Mouse (Mus musculus): Measurements from ENCODE around the gene Olfr603. TPM values are rescaled to one million over a fixed set of nuclear protein-coding genes. Genes with fewer than 3 reads are reported as not detected.
"Not testable (repeated sequence)": the region's sequence is repeated elsewhere in the genome, so short reads cannot be mapped to it uniquely, and the experiment has no call there.

The Olfr603 gene
- not detected in 2 replicates for polyA plus RNA-seq (2016; fragmentation: Nextera tagmentation; extraction: Ambion mirVana)

GRCm38 (mm10) chr7:103386077-103386476 is at the start of gene Olfr603:
Olfr603 (minus strand) TSS chr7:103386177.
- H3K27me3 ChIP-seq (ENCODE audit: insufficient read depth, poor library complexity, severe bottlenecking): no peaks in the 10 kb centered on the region
- no peaks in the 10 kb centered on the region for H3K36me3 ChIP-seq
- H3K9me3 ChIP-seq: no peaks in the 10 kb centered on the region
- H3K27ac ChIP-seq: no peak within 1 kb of the TSS
- DNase-seq (ENCODE audit: low spot score): no peak
- no peak within 1 kb of the TSS for H3K4me3 ChIP-seq
- no peaks in the 10 kb centered on the region for H3K4me1 ChIP-seq (replicated peaks)

GRCm38 (mm10) chr7:103414772-103415171 is 28.8 kb upstream of the Olfr603 start, which contains the start of gene Usp17lc:
Usp17lc (plus strand) TSS chr7:103415072.
- not testable (repeated sequence) for DNase-seq (ENCODE audit: low spot score); H3K27ac ChIP-seq; H3K27me3 ChIP-seq (ENCODE audit: insufficient read depth, poor library complexity, severe bottlenecking); H3K4me1 ChIP-seq (replicated peaks); H3K36me3 ChIP-seq; H3K9me3 ChIP-seq; H3K4me3 ChIP-seq
- 78% methylated on average over 1 of the region's 1 CpGs for WGBS

DNA sequence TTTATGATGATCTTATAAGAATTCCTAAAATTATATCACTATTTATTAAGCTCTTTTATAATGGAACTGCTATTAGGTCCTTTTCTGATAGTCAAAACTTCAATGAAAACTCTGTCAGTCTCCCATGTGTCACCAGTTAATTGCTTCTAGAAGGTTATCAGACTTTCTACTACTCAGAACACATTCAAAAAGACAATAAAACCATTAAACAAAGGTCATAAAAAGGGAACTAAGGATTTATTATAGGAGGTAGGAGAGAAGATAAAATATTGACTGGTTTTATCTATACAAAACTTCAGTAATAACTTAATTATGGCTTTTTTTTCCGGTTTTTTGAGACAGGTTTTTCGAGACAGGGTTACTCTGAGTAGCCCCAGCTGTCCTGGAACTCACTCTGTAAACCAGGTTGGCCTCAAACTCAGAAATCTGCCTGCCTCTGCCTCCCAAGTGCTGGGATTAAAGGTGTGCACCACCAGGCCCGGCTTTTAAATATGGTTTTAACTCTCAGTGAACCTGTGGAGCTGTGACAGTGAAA is 20.6 kb upstream of the Olfr603 start:
- H3K36me3 ChIP-seq; H3K9me3 ChIP-seq; H3K4me1 ChIP-seq (replicated peaks); H3K27ac ChIP-seq; DNase-seq (ENCODE audit: low spot score); H3K4me3 ChIP-seq; H3K27me3 ChIP-seq (ENCODE audit: insufficient read depth, poor library complexity, severe bottlenecking): not testable (repeated sequence)
- WGBS: 83% methylated on average over 3 of the region's 3 CpGs

- no peak overlapping the region for H3K27ac ChIP-seq
- no peaks in the 10 kb centered on the region for H3K9me3 ChIP-seq
- H3K36me3 ChIP-seq: no peaks in the 10 kb centered on the region
- no peaks in the 10 kb centered on the region for H3K27me3 ChIP-seq (ENCODE audit: insufficient read depth, poor library complexity, severe bottlenecking)
- WGBS: 9% methylated on average over 1 of the region's 1 CpGs
- H3K4me3 ChIP-seq: no peak overlapping the region
- H3K4me1 ChIP-seq (replicated peaks): no peaks in the 10 kb centered on the region
- no peak for DNase-seq (ENCODE audit: low spot score)
These were observed 13.0 kb upstream of the Olfr603 start for GRCm38 (mm10) chr7:103398981-103399380.

DNA sequence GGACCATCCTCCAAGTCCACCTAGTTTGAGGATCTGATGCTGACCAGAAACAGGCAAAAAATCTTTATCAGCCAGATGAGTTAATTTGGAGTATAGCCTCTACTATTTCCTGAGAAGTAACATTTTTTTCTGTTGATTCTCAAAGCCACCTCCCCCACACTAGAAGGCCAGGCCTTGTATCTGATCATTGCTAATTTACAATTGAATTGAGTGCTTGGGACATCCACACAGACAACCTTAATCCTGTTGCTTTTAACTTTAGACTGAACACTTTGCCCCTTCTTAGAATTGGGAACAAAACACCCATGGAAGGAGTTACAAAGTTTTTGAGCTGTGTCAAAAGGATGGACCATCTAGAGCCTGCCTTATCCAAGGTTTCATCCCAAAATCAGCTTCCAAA is 11.8 kb upstream of the Olfr603 start:
- DNase-seq (ENCODE audit: low spot score): no peak

DNA sequence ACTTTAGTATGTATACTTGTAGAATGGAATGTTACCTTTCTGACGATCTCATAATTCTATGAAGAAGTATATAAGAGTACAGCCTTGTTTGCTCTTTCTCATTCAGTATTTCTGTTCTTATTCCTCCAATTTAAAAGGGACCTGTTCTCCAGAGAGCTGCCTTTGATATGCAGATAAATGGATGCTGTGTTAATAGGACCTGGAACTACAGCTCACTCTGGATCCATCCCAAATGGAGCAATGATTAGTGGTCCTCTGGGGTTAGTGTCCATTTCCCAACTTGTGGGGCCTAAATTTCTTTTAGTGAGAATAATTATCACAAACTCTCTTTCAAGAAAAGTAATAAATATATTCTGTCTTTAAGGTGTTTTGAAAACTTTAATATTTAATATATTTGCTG is 23.4 kb downstream of the Olfr603 start, which contains the start of gene Olfr601:
Gene Olfr601 (minus strand): TSS at position 101 of the 400 bp plus-strand sequence.
- H3K27ac ChIP-seq: no peak within 1 kb of the TSS
- no peak for DNase-seq (ENCODE audit: low spot score)
- no peaks in the 10 kb centered on the region for H3K27me3 ChIP-seq (ENCODE audit: insufficient read depth, poor library complexity, severe bottlenecking)
- H3K9me3 ChIP-seq: no peaks in the 10 kb centered on the region
- no peaks in the 10 kb centered on the region for H3K4me1 ChIP-seq (replicated peaks)
- 100% methylated on average over 1 of the region's 1 CpGs for WGBS
- H3K36me3 ChIP-seq: no peaks in the 10 kb centered on the region
- no peak within 1 kb of the TSS for H3K4me3 ChIP-seq

More for the DNA sequence above, 11.8 kb upstream of the Olfr603 start:
- H3K36me3 ChIP-seq: no peaks in the 10 kb centered on the region
- H3K4me3 ChIP-seq: no peak overlapping the region
- no peaks in the 10 kb centered on the region for H3K9me3 ChIP-seq
- no peak overlapping the region for H3K27ac ChIP-seq
- no peaks in the 10 kb centered on the region for H3K4me1 ChIP-seq (replicated peaks)
- no peaks in the 10 kb centered on the region for H3K27me3 ChIP-seq (ENCODE audit: insufficient read depth, poor library complexity, severe bottlenecking)

- H3K36me3 ChIP-seq: no peaks in the 10 kb centered on the region
- H3K4me1 ChIP-seq (replicated peaks): no peaks in the 10 kb centered on the region
- no peak within 1 kb of the TSS for H3K4me3 ChIP-seq
- no peak for DNase-seq (ENCODE audit: low spot score)
- no peaks in the 10 kb centered on the region for H3K27me3 ChIP-seq (ENCODE audit: insufficient read depth, poor library complexity, severe bottlenecking)
- no peak within 1 kb of the TSS for H3K27ac ChIP-seq
- H3K9me3 ChIP-seq: no peaks in the 10 kb centered on the region
These were observed 36.4 kb downstream of the Olfr603 start, which contains the start of gene Olfr600 for GRCm38 (mm10) chr7:103349569-103349968. Olfr600 (minus strand) TSS chr7:103349669.

DNA sequence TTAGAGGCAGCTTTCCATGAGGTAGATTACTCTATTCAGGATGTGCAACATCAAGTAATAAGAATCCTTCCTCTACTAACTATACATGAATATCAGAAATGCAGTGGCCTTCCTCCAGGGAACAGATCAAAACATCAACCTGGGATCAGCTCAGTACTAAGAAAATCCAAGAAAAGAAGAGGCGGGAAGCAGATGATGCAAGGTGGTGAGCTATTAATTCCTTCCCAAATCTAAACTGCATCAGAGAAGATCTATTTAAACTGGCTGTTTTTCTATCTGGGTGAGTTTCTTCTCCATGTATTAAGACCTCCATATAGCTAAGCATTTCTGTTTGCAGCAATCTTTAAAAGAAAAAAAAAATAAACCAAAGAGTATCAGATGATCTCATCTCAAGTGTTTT is 50.4 kb downstream of the Olfr603 start, which contains the start of gene Olfr599:
Gene Olfr599 (plus strand): TSS at position 301 of the 400 bp plus-strand sequence.
- no peaks in the 10 kb centered on the region for H3K36me3 ChIP-seq
- no peak within 1 kb of the TSS for H3K27ac ChIP-seq
- DNase-seq (ENCODE audit: low spot score): no peak
- no peaks in the 10 kb centered on the region for H3K9me3 ChIP-seq
- H3K4me3 ChIP-seq: no peak within 1 kb of the TSS
- no peaks in the 10 kb centered on the region for H3K27me3 ChIP-seq (ENCODE audit: insufficient read depth, poor library complexity, severe bottlenecking)
- WGBS: 92% methylated on average over 1 of the region's 1 CpGs
- no peaks in the 10 kb centered on the region for H3K4me1 ChIP-seq (replicated peaks)

Other genes starting within 250 kb of the Olfr603 start
- not detected in 2 replicates for gene Olfr588-ps1, start 245.3 kb downstream of the Olfr603 start, polyA plus RNA-seq (2016; fragmentation: Nextera tagmentation; extraction: Ambion mirVana)
- gene Olfr589, start 229.8 kb downstream of the Olfr603 start, polyA plus RNA-seq (2016; fragmentation: Nextera tagmentation; extraction: Ambion mirVana): not detected in 2 replicates
- not detected in 2 replicates for gene Olfr591, start 207.8 kb downstream of the Olfr603 start, polyA plus RNA-seq (2016; fragmentation: Nextera tagmentation; extraction: Ambion mirVana)
- not detected in 2 replicates for gene Olfr592, start 201.4 kb downstream of the Olfr603 start, polyA plus RNA-seq (2016; fragmentation: Nextera tagmentation; extraction: Ambion mirVana)
- not detected in 2 replicates for gene Olfr593, start 174.3 kb downstream of the Olfr603 start, polyA plus RNA-seq (2016; fragmentation: Nextera tagmentation; extraction: Ambion mirVana)
- gene Olfr594, start 169.2 kb downstream of the Olfr603 start, polyA plus RNA-seq (2016; fragmentation: Nextera tagmentation; extraction: Ambion mirVana): not detected in 2 replicates
- not detected in 2 replicates for gene Usp17ld, start 133.7 kb downstream of the Olfr603 start, polyA plus RNA-seq (2016; fragmentation: Nextera tagmentation; extraction: Ambion mirVana)
- not detected in 2 replicates for gene Olfr596, start 80.5 kb downstream of the Olfr603 start, polyA plus RNA-seq (2016; fragmentation: Nextera tagmentation; extraction: Ambion mirVana)
- not detected in 2 replicates for gene Olfr597, start 69.9 kb downstream of the Olfr603 start, polyA plus RNA-seq (2016; fragmentation: Nextera tagmentation; extraction: Ambion mirVana)
- gene Olfr598, start 62.6 kb downstream of the Olfr603 start, polyA plus RNA-seq (2016; fragmentation: Nextera tagmentation; extraction: Ambion mirVana): not detected in 2 replicates
- not detected in 2 replicates for gene Olfr599, start 50.3 kb downstream of the Olfr603 start, polyA plus RNA-seq (2016; fragmentation: Nextera tagmentation; extraction: Ambion mirVana)
- not detected in 2 replicates for gene Olfr600, start 36.5 kb downstream of the Olfr603 start, polyA plus RNA-seq (2016; fragmentation: Nextera tagmentation; extraction: Ambion mirVana)
- gene Olfr601, start 23.5 kb downstream of the Olfr603 start, polyA plus RNA-seq (2016; fragmentation: Nextera tagmentation; extraction: Ambion mirVana): not detected in 2 replicates
- not detected in 2 replicates for gene Usp17lc, start 28.9 kb upstream of the Olfr603 start, polyA plus RNA-seq (2016; fragmentation: Nextera tagmentation; extraction: Ambion mirVana)
- gene Olfr605, start 59.3 kb upstream of the Olfr603 start, polyA plus RNA-seq (2016; fragmentation: Nextera tagmentation; extraction: Ambion mirVana): not detected in 2 replicates
- not detected in 2 replicates for gene Olfr606, start 62.9 kb upstream of the Olfr603 start, polyA plus RNA-seq (2016; fragmentation: Nextera tagmentation; extraction: Ambion mirVana)
- gene Olfr607, start 78.0 kb upstream of the Olfr603 start, polyA plus RNA-seq (2016; fragmentation: Nextera tagmentation; extraction: Ambion mirVana): not detected in 2 replicates
- gene Olfr608, start 83.7 kb upstream of the Olfr603 start, polyA plus RNA-seq (2016; fragmentation: Nextera tagmentation; extraction: Ambion mirVana): not detected in 2 replicates
- not detected in 2 replicates for gene Olfr609, start 111.9 kb upstream of the Olfr603 start, polyA plus RNA-seq (2016; fragmentation: Nextera tagmentation; extraction: Ambion mirVana)
- not detected in 2 replicates for gene Olfr610, start 125.9 kb upstream of the Olfr603 start, polyA plus RNA-seq (2016; fragmentation: Nextera tagmentation; extraction: Ambion mirVana)
- gene Olfr611, start 134.7 kb upstream of the Olfr603 start, polyA plus RNA-seq (2016; fragmentation: Nextera tagmentation; extraction: Ambion mirVana): not detected in 2 replicates
- not detected in 2 replicates for gene Olfr612, start 156.5 kb upstream of the Olfr603 start, polyA plus RNA-seq (2016; fragmentation: Nextera tagmentation; extraction: Ambion mirVana)
- gene Olfr613, start 161.9 kb upstream of the Olfr603 start, polyA plus RNA-seq (2016; fragmentation: Nextera tagmentation; extraction: Ambion mirVana): not detected in 2 replicates
- gene Olfr615, start 169.9 kb upstream of the Olfr603 start, polyA plus RNA-seq (2016; fragmentation: Nextera tagmentation; extraction: Ambion mirVana): not detected in 2 replicates
- gene Olfr616, start 183.0 kb upstream of the Olfr603 start, polyA plus RNA-seq (2016; fragmentation: Nextera tagmentation; extraction: Ambion mirVana): not detected in 2 replicates
- gene Olfr617, start 186.9 kb upstream of the Olfr603 start, polyA plus RNA-seq (2016; fragmentation: Nextera tagmentation; extraction: Ambion mirVana): not detected in 2 replicates
- not detected in 2 replicates for gene Olfr618, start 203.9 kb upstream of the Olfr603 start, polyA plus RNA-seq (2016; fragmentation: Nextera tagmentation; extraction: Ambion mirVana)
- gene Olfr619, start 214.4 kb upstream of the Olfr603 start, polyA plus RNA-seq (2016; fragmentation: Nextera tagmentation; extraction: Ambion mirVana): not detected in 2 replicates
- gene Olfr620, start 226.4 kb upstream of the Olfr603 start, polyA plus RNA-seq (2016; fragmentation: Nextera tagmentation; extraction: Ambion mirVana): not detected in 2 replicates